Mouse (Mus musculus) C2C12 (cell line): ENCODE measurements at regions not wholly inside any gene's neighbourhood (a gene's known extent, or its start where the extent isn't known, plus 50 kb on each side); places are given as distances from the start of the nearest gene placed in this dataset.

Experiments
- H3K27me3 ChIP-seq: one replicate; pipeline ENCODE4 v1.6.1; 2011; ENCODE audit not compliant: control insufficient read depth, insufficient read depth, insufficient read length
- H3K36me3 ChIP-seq: one replicate; pipeline ENCODE4 v1.6.1; 2011; ENCODE audit not compliant: control insufficient read depth, insufficient read depth
- H3K4me3 ChIP-seq: one replicate; pipeline ENCODE4 v1.5.1; 2011; ENCODE audit warnings: mild to moderate bottlenecking, control low read depth; ENCODE audit not compliant: poor library complexity, insufficient read depth, severe bottlenecking
- H3K79me2 ChIP-seq: one replicate; pipeline ENCODE4 v1.6.1; 2011; ENCODE audit not compliant: control insufficient read depth, insufficient read depth
- H3K79me3 ChIP-seq: one replicate; pipeline ENCODE4 v1.6.1; 2011; ENCODE audit warnings: low read depth, control low read depth
- H3ac ChIP-seq: one replicate; pipeline ENCODE3; 2011; ENCODE audit warnings: low read depth; ENCODE audit not compliant: control insufficient read depth, insufficient read length
- CEBPB ChIP-seq: IDR thresholded peaks from one replicate; pipeline ENCODE4 v1.6.1; 2011; ENCODE audit warnings: low read depth, mild to moderate bottlenecking, control low read depth, moderate library complexity
- CTCF ChIP-seq: IDR thresholded peaks from one replicate; pipeline ENCODE4 v1.5.1; 2011; ENCODE audit not compliant: control insufficient read depth, insufficient read depth, insufficient read length
- FOSL1 ChIP-seq: IDR thresholded peaks from one replicate; pipeline ENCODE4 v1.8.0; 2011; ENCODE audit warnings: mild to moderate bottlenecking, low read length; ENCODE audit not compliant: poor library complexity, insufficient read depth, severe bottlenecking
- MAX ChIP-seq: IDR thresholded peaks from one replicate; pipeline ENCODE4 v1.6.1; 2011; ENCODE audit warnings: mild to moderate bottlenecking, control low read depth
- MYOD1 ChIP-seq: IDR thresholded peaks from one replicate; pipeline ENCODE4 v1.6.1; 2011; ENCODE audit warnings: low read depth; ENCODE audit not compliant: control insufficient read depth, insufficient read length
- MYOG ChIP-seq: IDR thresholded peaks from one replicate; pipeline ENCODE4 v1.6.1; 2011; ENCODE audit not compliant: control insufficient read depth, insufficient read length; ENCODE audit errors: extremely low read depth
- USF1 ChIP-seq: IDR thresholded peaks from one replicate; pipeline ENCODE4 v1.6.1; 2011; ENCODE audit warnings: low read depth, mild to moderate bottlenecking, control low read depth, moderate library complexity

DNA sequence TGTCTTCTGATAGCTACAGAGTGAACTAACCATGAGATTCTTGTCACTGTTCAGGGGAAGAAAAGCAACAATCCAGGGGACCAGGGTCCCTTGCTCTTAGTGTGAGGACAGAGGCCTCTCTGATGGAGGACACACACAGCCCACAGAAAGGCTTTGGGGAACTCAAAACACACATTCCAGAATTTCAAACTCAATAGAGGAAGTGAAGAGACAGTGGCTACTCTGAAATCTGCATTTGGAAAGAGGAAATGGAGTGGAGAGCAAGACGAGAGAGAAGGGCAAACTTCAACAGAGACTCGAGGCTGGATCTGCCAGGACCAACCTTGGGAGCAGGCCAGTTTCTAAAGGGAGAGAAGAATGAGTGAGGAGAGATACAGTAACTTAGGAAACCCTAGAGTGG is 125.7 kb upstream of the Slc22a12 start:
- H3K36me3 ChIP-seq = no peaks in the 10 kb centered on the region
- H3K79me3 ChIP-seq = no peaks in the 10 kb centered on the region
- peaks cover 30% of the 10 kb centered on the region for H3K27me3 ChIP-seq
- H3K79me2 ChIP-seq = no peaks in the 10 kb centered on the region
- no peak overlapping the region for H3K4me3 ChIP-seq
- TF ChIP-seq CEBPB = no peak
- TF ChIP-seq MAX = no peak
- no peak for TF ChIP-seq CTCF
- no peak for TF ChIP-seq MYOD1
- TF ChIP-seq USF1 = no peak
- TF ChIP-seq MYOG = no peak
- TF ChIP-seq FOSL1 = no peak
- no peak overlapping the region for H3ac ChIP-seq

DNA sequence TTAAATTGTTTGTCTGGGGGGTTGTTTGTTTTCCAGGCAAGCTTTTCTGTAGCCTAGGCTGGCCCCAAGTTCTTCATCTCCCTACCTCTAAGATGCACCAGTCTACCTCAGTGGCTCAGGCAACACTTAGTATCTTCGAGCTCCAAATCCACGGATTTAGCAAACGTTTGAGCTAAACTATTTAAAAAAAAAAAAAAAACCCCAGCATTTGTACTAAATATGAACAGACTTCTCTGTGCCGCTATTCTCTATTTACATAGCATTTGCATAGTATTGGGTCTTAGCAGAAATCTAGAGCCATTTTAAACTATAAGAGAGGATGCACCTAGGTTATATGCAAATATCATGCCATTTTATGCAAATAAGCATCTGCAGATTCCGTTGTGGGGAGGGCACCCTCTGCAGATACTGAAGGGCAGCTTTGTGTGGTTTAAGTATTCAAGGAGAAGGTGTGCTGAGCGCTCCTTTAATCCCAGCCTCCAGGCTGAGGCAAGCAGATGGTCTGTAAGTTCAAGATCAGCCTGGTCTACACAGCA is 123.4 kb upstream of the Slc22a12 start:
- Histone ChIP-seq H3K27me3 (peaks cover 25% of the 10 kb centered on the region), H3ac (no peak overlapping the region), H3K36me3 (no peaks in the 10 kb centered on the region), H3K4me3 (no peak overlapping the region), H3K79me3 (no peaks in the 10 kb centered on the region), H3K79me2 (no peaks in the 10 kb centered on the region)
- no peak for TF ChIP-seq USF1
- TF ChIP-seq MAX = no peak
- no peak for TF ChIP-seq MYOG
- TF ChIP-seq CTCF = no peak
- TF ChIP-seq FOSL1 = no peak
- TF ChIP-seq MYOD1 = no peak
- no peak for TF ChIP-seq CEBPB

DNA sequence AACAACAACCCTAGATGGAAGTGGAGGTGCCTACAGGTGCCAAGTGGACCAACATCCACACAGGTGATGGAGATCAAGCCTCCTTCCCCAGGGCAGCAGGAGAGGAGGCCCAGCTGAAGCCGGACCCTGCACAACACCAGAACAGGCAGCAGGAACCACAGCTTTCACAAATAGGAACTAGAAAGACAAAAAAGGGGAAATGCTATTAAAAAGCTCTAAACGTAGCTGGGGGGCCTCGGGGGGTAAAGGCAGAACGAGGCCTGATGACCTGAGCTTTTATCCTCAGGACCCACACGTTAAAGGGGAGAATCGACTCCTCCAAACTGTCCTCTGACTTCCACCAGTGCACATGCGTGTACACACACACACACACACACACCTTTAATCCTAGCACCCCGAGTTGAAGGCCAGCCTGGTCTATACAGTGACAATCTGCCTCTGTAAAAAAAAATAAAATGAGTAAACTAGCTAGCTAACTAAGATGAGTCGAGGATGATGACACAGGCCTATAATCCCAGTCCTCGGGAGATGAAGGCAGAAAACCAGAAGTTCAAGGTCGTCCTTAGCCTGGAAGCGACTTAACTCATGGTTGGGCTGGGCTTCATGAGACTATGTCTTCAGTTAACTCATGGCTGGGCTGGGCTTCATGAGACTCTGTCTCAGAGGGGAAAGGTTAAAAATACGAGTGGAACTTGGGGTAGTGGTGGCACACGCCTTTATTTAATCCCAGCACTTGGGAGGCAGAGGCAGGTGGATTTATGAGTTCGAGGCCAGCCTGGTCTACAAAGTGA is 122.6 kb upstream of the Slc22a12 start:
- H3K79me2 ChIP-seq = no peaks in the 10 kb centered on the region
- no peak overlapping the region for H3K4me3 ChIP-seq
- no peak overlapping the region for H3ac ChIP-seq
- peaks cover 17% of the 10 kb centered on the region for H3K27me3 ChIP-seq
- TF ChIP-seq MYOD1 = no peak
- TF ChIP-seq USF1 = no peak
- no peak for TF ChIP-seq MAX
- TF ChIP-seq CTCF = no peak
- no peak for TF ChIP-seq FOSL1
- no peak for TF ChIP-seq CEBPB
- TF ChIP-seq MYOG = no peak
- no peaks in the 10 kb centered on the region for H3K36me3 ChIP-seq
- H3K79me3 ChIP-seq = no peaks in the 10 kb centered on the region

DNA sequence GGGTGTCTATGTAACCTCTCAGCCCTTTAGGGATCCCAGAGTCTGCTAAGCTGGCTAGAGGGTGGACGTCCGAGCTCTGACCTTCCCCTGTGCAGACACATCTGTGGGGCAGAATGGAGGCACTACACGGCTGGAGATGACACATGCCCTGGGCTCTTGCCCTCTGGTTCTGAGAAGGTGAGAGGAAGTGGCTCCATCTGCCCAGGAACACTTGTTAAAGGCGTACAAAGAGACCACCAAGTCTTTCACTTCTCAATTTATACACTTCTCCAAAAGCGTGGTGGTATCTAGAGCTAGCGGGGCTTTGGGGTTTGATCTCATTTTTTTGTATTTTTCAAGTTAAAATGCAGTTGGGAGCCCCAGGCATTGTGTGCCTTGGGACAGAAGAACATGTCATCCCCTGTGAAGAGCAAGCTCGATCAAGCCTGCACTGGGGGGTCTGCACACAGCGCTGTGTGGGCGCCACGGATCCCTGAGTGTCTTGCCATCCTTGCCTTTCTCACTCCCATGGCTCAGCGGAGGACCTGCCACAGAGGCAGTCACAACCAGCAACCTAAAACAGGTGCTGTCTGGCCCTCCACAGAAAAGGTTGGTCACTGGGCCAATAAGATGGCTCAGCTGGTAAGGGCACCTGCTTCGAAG is 121.6 kb upstream of the Slc22a12 start:
- Histone ChIP-seq H3ac (no peak overlapping the region), H3K27me3 (peaks cover 15% of the 10 kb centered on the region), H3K4me3 (no peak overlapping the region), H3K79me2 (no peaks in the 10 kb centered on the region), H3K79me3 (no peaks in the 10 kb centered on the region), H3K36me3 (no peaks in the 10 kb centered on the region)
- no peak for TF ChIP-seq USF1
- no peak for TF ChIP-seq CTCF
- no peak for TF ChIP-seq MYOG
- TF ChIP-seq MYOD1 = no peak
- no peak for TF ChIP-seq MAX
- TF ChIP-seq CEBPB = no peak
- no peak for TF ChIP-seq FOSL1

DNA sequence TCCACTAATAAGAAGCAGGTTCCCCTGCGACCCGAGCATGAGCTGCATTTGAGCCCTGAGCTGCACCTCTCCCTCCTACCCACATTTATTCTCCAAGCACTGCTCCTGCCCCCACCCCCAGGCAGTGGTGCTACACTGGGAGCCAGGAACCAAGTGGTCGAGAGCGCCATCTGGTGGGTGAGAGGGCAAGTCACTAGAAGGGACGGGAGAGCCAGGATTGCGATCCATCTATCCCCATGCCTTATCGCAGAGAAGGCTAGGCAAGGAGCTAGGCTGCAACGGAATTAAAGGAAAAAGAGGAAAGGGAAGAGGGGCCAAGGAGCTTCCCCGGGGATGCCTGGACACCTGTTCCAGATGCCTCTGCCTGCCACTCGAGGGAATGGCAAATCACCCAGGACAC is 120.6 kb upstream of the Slc22a12 start:
- no peaks in the 10 kb centered on the region for H3K79me2 ChIP-seq
- TF ChIP-seq FOSL1 = no peak
- peak; percentile 13 for TF ChIP-seq MYOD1
- TF ChIP-seq CTCF = peak; percentile 74
- no peak for TF ChIP-seq CEBPB
- H3K27me3 ChIP-seq = peaks cover 12% of the 10 kb centered on the region
- no peak overlapping the region for H3ac ChIP-seq
- H3K4me3 ChIP-seq = no peak overlapping the region
- no peaks in the 10 kb centered on the region for H3K79me3 ChIP-seq
- H3K36me3 ChIP-seq = no peaks in the 10 kb centered on the region
